9 mouse cellular contexts compared by ENCODE assay signal in the genomic region with DNA sequence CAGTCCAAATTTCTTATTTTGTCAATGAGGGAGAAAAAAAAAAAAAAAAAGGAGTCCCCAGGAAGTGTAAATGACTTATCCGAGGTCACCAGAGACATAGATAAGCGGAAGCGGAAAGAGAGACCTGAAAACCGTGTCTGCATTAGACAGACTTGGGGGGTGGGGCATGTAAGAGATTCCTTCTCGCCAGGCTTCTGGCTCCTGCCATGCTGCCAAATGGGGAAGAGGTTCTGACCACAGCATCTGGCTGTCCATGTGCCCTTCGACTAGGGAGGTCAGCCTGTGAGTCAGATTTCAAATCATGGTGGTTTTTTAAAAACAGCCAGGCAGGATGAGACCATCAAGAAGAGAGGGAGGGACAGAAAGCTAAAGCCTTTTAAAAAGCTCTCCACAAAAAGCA. TPM values are rescaled to one million over a fixed set of nuclear protein-coding genes. Genes with fewer than 3 reads are reported as not detected.
DNase-seq lines count a peak whose midpoint lies in the region; ATAC-seq and TF ChIP-seq lines count a peak whose summit lies in the region.
"Had no signal": no experiment of that assay in that cellular context is flagged by ENCODE, and none has a peak within 500 bp of the region (broad histone marks: within the 10 kb centered on the region; RNA-seq: fewer than 3 reads in every experiment).

No protein-coding gene starts in this region.

- no peak overlapping the region for H3K27ac ChIP-seq in MEL (ENCODE audit: control insufficient read depth, low read depth, low read length)
- H3K27ac ChIP-seq in kidney, postnatal 0 days = no peak overlapping the region
- no peak overlapping the region for H3K27ac ChIP-seq in midbrain, embryonic 15.5 days
- no peak overlapping the region for H3K27ac ChIP-seq in forebrain, embryonic 16.5 days (ENCODE audit: low read length)

- 0 out of 4 replicates have a peak, but pooled peaks cover 0 to 4% of the 10 kb centered on the region in 2 experiments for H3K36me3 ChIP-seq in MEL (ENCODE audit: control insufficient read depth in 1 of 2, insufficient read depth in 2 of 2, low read length in 2 of 2)
- no peaks in the 10 kb centered on the region for H3K36me3 ChIP-seq in kidney, postnatal 0 days (ENCODE audit: insufficient read depth, low read length)
- no peaks in the 10 kb centered on the region for H3K36me3 ChIP-seq in midbrain, embryonic 15.5 days (replicated peaks)
- no peaks in the 10 kb centered on the region for H3K36me3 ChIP-seq in forebrain, embryonic 16.5 days (ENCODE audit: control insufficient read depth, insufficient read depth)

- H3K4me1 ChIP-seq in MEL (ENCODE audit: control insufficient read depth in 1 of 2, insufficient read depth in 2 of 2, low read length in 2 of 2) = peaks cover 0 to 10% of the 10 kb centered on the region in 2 experiments; a peak in 2 of 4 replicates
- peaks cover 12% of the 10 kb centered on the region; the same call in 1 of the 2 replicates for H3K4me1 ChIP-seq in kidney, postnatal 0 days (replicated peaks; ENCODE audit: insufficient read depth, low read length)
- no peaks in the 10 kb centered on the region for H3K4me1 ChIP-seq in midbrain, embryonic 15.5 days
- no peaks in the 10 kb centered on the region for H3K4me1 ChIP-seq in forebrain, embryonic 16.5 days (replicated peaks; ENCODE audit: control insufficient read depth, insufficient read depth, low read length)

- H3K9ac ChIP-seq in MEL (ENCODE audit: control insufficient read depth, low read depth, low read length, poor library complexity, severe bottlenecking) = no peak overlapping the region
- no peak overlapping the region for H3K9ac ChIP-seq in kidney, postnatal 0 days (ENCODE audit: low read depth, low read length)
- no peak overlapping the region for H3K9ac ChIP-seq in midbrain, embryonic 15.5 days
- no peak overlapping the region for H3K9ac ChIP-seq in forebrain, embryonic 16.5 days (replicated peaks; ENCODE audit: low read depth, low read length)

- TF ChIP-seq EP300 in MEL (IDR thresholded peaks at IDR 0.05; ENCODE audit: low read depth in 1 of 2, low read length in 2 of 2) = peak; percentile 95 to 97

- no peak overlapping the region for H3K4me2 ChIP-seq in kidney, postnatal 0 days (ENCODE audit: low read length)
- H3K4me2 ChIP-seq in midbrain, embryonic 15.5 days = peak overlapping the region; percentile 4; the same call in 1 of the 2 replicates
- H3K4me2 ChIP-seq in forebrain, embryonic 16.5 days (ENCODE audit: low read length) = no peak overlapping the region

- WGBS in kidney, postnatal 0 days = 13% methylated on average over 6 of the region's 6 CpGs
- 11% methylated on average over 6 of the region's 6 CpGs for WGBS in midbrain, embryonic 15.5 days
- 27% methylated on average over 6 of the region's 6 CpGs for WGBS in forebrain, embryonic 16.5 days

- no peaks in the 10 kb centered on the region for H3K27me3 ChIP-seq in MEL (ENCODE audit: control insufficient read depth in 1 of 2, insufficient read depth in 2 of 2, low read length in 2 of 2)
- no peaks in the 10 kb centered on the region for H3K27me3 ChIP-seq in kidney, postnatal 0 days (ENCODE audit: insufficient read depth, low read length)
- H3K27me3 ChIP-seq in midbrain, embryonic 15.5 days (replicated peaks) = no peaks in the 10 kb centered on the region
- H3K27me3 ChIP-seq in forebrain, embryonic 16.5 days (replicated peaks; ENCODE audit: control insufficient read depth, insufficient read depth, low read length) = no peaks in the 10 kb centered on the region

- DNase-seq in MEL (ENCODE audit: low read depth, low spot score) = peak; percentile 93
- peak; percentile 80 for DNase-seq in adrenal gland, postnatal 14 days
- DNase-seq in heart, adult 18-20 months = peak; percentile 49 to 65
- DNase-seq in kidney, postnatal 0 days (ENCODE audit: low spot score) = peak; percentile 63
- no peak for DNase-seq in spleen, postnatal 4 days (ENCODE audit: low spot score in 2 of 2)
- DNase-seq in urinary bladder, postnatal 14 days (ENCODE audit: low spot score) = no peak

- no peaks in the 10 kb centered on the region for H3K79me2 ChIP-seq in MEL (ENCODE audit: control insufficient read depth, insufficient read depth, low read length, poor library complexity)

- H3K9me3 ChIP-seq in MEL (replicated peaks; ENCODE audit: insufficient read depth, low read length) = no peaks in the 10 kb centered on the region
- no peaks in the 10 kb centered on the region for H3K9me3 ChIP-seq in kidney, postnatal 0 days (replicated peaks; ENCODE audit: low read length)
- H3K9me3 ChIP-seq in midbrain, embryonic 15.5 days = no peaks in the 10 kb centered on the region
- no peaks in the 10 kb centered on the region for H3K9me3 ChIP-seq in forebrain, embryonic 16.5 days (ENCODE audit: control insufficient read depth, low read length)
- H3K9me3 ChIP-seq: megakaryocyte, embryonic 14.5 days had no signal

- H3K4me3 ChIP-seq in MEL (ENCODE audit: control insufficient read depth in 1 of 2, insufficient read depth in 1 of 2, low read depth in 2 of 2, low read length in 2 of 2) = peak overlapping the region; percentile 1 to 18; a peak in 2 of 4 replicates
- no peak overlapping the region for H3K4me3 ChIP-seq in kidney, postnatal 0 days (replicated peaks; ENCODE audit: low read depth, low read length)
- H3K4me3 ChIP-seq in midbrain, embryonic 15.5 days = no peak overlapping the region
- H3K4me3 ChIP-seq in forebrain, embryonic 16.5 days (replicated peaks; ENCODE audit: low read length) = no peak overlapping the region

- TF ChIP-seq CTCF in MEL (IDR thresholded peaks at IDR 0.05 in 2 of 3, conservative IDR thresholded peaks at IDR 0.05 in 1 of 3; ENCODE audit: control insufficient read depth in 1 of 3, insufficient read depth in 1 of 3, low read depth in 2 of 3, low read length in 3 of 3, poor library complexity in 1 of 3, severe bottlenecking in 1 of 3) = no peak
- no peak for TF ChIP-seq CTCF in kidney, postnatal 0 days (IDR thresholded peaks at IDR 0.05; ENCODE audit: low read depth)

- TF ChIP-seq RAD21 in MEL (IDR thresholded peaks at IDR 0.05; ENCODE audit: low read depth, low read length) = no peak

- TF ChIP-seq POLR2A in MEL (IDR thresholded peaks at IDR 0.05; ENCODE audit: control insufficient read depth in 1 of 2, insufficient read depth in 1 of 2, low read depth in 1 of 2, low read length in 2 of 2, poor library complexity in 1 of 2) = no peak

- no peak for ATAC-seq in kidney, postnatal 0 days (replicated peaks; ENCODE audit: low FRiP score, low read depth)
- no peak for ATAC-seq in midbrain, embryonic 15.5 days (replicated peaks)
- no peak for ATAC-seq in forebrain, embryonic 16.5 days

TF ChIP-seq in MEL, 35 proteins besides CTCF, POLR2A, EP300 and RAD21 (continues in another document):
- TF ChIP-seq UBTF (IDR thresholded peaks at IDR 0.05; ENCODE audit: borderline replicate concordance, insufficient read depth, low read depth, low read length) (no peak), MEF2A (IDR thresholded peaks at IDR 0.05; ENCODE audit: extremely low read depth, insufficient replicate concordance, low read depth, low read length, poor library complexity, severe bottlenecking) (no peak), SIN3A (IDR thresholded peaks at IDR 0.05; ENCODE audit: low read length) (peak; percentile 83), USF1 (IDR thresholded peaks at IDR 0.05; ENCODE audit: low read depth, low read length) (no peak), SMC3 (IDR thresholded peaks at IDR 0.05; ENCODE audit: low read depth, low read length) (no peak), NELFE (IDR thresholded peaks at IDR 0.05; ENCODE audit: low read depth, low read length) (no peak), MAX (IDR thresholded peaks at IDR 0.05; ENCODE audit: low read length) (peak; percentile 85), MAZ (IDR thresholded peaks at IDR 0.05; ENCODE audit: low read depth, low read length) (no peak), MYB (IDR thresholded peaks at IDR 0.05; ENCODE audit: low read depth, low read length) (no peak), USF2 (IDR thresholded peaks at IDR 0.05; ENCODE audit: borderline replicate concordance in 1 of 2, insufficient read depth in 1 of 2, low read depth in 1 of 2, low read length in 2 of 2) (no peak), CHD2 (IDR thresholded peaks at IDR 0.05; ENCODE audit: low read length) (peak; percentile 70), ZMIZ1 (IDR thresholded peaks at IDR 0.05; ENCODE audit: low read depth, low read length) (no peak), ETS1 (IDR thresholded peaks at IDR 0.05; ENCODE audit: low read depth, low read length) (peak; percentile 82), MXI1 (IDR thresholded peaks at IDR 0.05; ENCODE audit: low read depth, low read length) (peak; percentile 73), E2F4 (IDR thresholded peaks at IDR 0.05; ENCODE audit: borderline replicate concordance, low read depth, low read length) (no peak), ZKSCAN1 (IDR thresholded peaks at IDR 0.05; ENCODE audit: low read depth, low read length) (no peak; the same call in 1 of the 2 replicates), CHD1 (IDR thresholded peaks at IDR 0.05; ENCODE audit: low read depth, low read length) (no peak), NRF1 (IDR thresholded peaks at IDR 0.05; ENCODE audit: insufficient read depth, low read depth, low read length, poor library complexity, severe bottlenecking) (no peak), TCF12 (IDR thresholded peaks at IDR 0.05; ENCODE audit: low read depth, low read length) (peak; percentile 96), MAFK (IDR thresholded peaks at IDR 0.05; ENCODE audit: borderline replicate concordance, low read depth, low read length) (no peak), KAT2A (conservative IDR thresholded peaks at IDR 0.05; ENCODE audit: low read depth, low read length) (no peak; the same call in 1 of the 2 replicates), GATA1 (IDR thresholded peaks at IDR 0.05; ENCODE audit: low read depth, low read length) (peak; percentile 94), GABPA (IDR thresholded peaks at IDR 0.05; ENCODE audit: low read depth, low read length) (no peak), ZC3H11A (IDR thresholded peaks at IDR 0.05; ENCODE audit: low read depth, low read length) (no peak; the same call in 1 of the 2 replicates), JUND (IDR thresholded peaks at IDR 0.05; ENCODE audit: low read depth, low read length) (peak; percentile 78; the same call in 1 of the 2 replicates), POLR2AphosphoS5 (IDR thresholded peaks at IDR 0.05; ENCODE audit: borderline replicate concordance, low read depth, low read length) (no peak)

RNA-seq across cellular contexts. Expression of a gene that starts 15.0 kb away (rescaled TPM):
- total RNA-seq in MEL (2012; rRNA removed) = not detected in 2 replicates
- polyA plus RNA-seq in MEL (2012; ENCODE audit: insufficient read depth in 1 of 2, insufficient read length in 2 of 2, low read depth in 1 of 2, low replicate concordance in 2 of 2, missing spikeins in 1 of 2) = not detected
- total RNA-seq in adrenal gland, postnatal 14 days (2021) = 0.22 and 0.45 TPM in 2 replicates
- total RNA-seq in heart, adult 18-20 months (2021) = under 1 TPM in 1 of 2 experiments, not detected in 1; 0.02 TPM
- 1.2 TPM in 2 replicates for polyA plus RNA-seq in kidney, postnatal 0 days (2015; fragmentation: Nextera tagmentation; extraction: Ambion mirVana)
- polyA plus RNA-seq in midbrain, embryonic 15.5 days (2015; fragmentation: Nextera tagmentation; extraction: Ambion mirVana) = 0.45 and 0.47 TPM in 2 replicates
- polyA plus RNA-seq in forebrain, embryonic 16.5 days (2015; fragmentation: Nextera tagmentation; extraction: Ambion mirVana) = 0.19 and 0.21 TPM in 2 replicates

Comparison
In these comparisons a context has a peak if more than half of its experiments do, and no peak if none do; other contexts are left out.
1. DNase-seq: peak in MEL (single experiment), adrenal gland, postnatal 14 days (single experiment), heart, adult 18-20 months (2 of 2) and kidney, postnatal 0 days (single experiment); none in spleen, postnatal 4 days (0 of 2) and urinary bladder, postnatal 14 days (single experiment).
2. H3K4me3 ChIP-seq: peak in MEL (2 of 2); none in kidney, postnatal 0 days (single experiment), midbrain, embryonic 15.5 days (single experiment) and forebrain, embryonic 16.5 days (single experiment).